Mouse (Mus musculus) kidney, adult 11 months (tissue): ENCODE data around the gene Mageb16.

ENCODE experiments used
- DNase-seq: peaks from one replicate; pipeline ENCODE4 v3.0.0; 2022

Mageb16 gene

DNA sequence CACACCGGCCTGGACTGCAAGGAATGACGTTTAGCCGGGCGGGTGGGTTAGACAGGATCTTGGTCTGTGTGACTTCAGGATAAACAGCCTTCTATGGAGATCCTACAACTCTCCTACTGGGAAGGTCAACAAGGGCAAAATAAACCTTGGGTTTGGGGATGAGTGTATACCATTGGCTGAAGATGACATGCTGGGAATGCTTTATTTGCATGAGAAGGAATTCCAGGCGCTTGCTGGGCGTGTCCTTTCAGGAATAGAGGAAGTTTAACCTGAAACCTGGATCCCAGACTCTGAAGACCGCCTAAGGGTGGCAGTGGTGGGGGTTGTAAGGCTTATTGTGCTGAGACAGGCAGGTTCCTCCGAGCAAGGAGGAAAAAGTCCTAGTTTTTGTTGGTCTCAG lies at the start of gene Mageb16:
Gene Mageb16, minus strand, starts transcription at position 25 of the 400 bp plus-strand sequence.
- no peak for DNase-seq

DNA sequence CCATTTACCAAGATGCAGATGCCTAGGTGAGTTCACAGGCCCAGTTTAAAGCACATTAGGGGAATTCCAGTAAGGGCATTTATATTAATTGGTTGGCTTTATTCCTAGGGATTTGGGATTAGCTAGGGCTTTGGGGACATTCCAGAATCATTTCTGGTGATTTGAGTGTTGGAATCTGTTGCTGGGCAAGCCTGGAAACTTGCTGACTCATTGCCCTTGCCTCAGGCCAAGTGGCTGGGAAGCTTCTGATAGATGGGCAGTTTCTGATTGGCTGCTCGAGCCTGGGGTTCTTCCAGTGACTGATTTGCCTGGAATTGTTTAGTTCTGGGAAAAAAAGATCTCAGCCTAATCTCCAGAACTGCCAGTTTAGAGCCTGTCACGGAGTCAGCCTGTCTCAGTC lies 20.1 kb downstream of the Mageb16 start:
- DNase-seq, result no peak

DNA sequence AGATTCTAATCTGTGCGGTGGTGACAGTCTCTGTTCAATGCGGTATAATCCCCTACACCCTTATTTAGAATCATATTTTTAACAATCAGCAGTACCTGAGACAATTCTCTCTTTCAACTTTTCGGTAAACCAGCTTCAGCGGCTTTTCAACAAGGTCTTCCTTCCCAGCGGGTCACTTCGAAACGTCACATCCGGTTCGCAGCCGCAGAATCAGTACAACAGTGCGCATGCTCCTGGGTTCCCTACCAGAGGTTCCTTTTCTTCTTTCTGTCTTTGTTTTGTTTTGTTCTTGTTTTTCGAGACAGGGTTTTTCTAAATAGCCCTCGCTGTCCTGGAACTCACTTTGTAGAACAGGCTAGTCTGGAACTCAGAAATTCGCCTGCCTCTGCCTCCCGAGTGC lies 35.8 kb downstream of the Mageb16 start:
- no peak for DNase-seq

DNA sequence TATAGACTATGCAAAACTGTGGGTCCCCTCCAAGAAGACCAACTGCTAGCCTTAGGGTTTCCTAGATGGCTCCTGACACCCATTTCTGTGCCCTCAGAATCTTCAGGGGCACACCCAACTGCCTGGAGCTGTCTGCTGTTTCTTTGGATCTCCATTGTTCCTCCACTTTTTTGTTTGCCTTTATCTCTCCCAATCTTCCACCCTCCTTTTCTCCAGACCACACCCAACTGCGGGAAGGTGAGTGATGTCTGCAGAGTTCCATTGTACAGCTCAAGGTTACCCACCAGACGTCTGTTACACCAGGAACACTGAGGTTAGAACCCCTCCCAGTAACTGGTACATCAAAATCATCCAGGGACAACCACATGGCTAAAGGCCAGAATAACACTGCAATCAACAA lies 64.8 kb downstream of the Mageb16 start:
- DNase-seq, result no peak
